Mouse (Mus musculus) small intestine, adult 2 months (tissue): ENCODE measurements around the gene Gabrr1.

Experiments
- CTCF ChIP-seq: fragments of 200-500 bp; IDR thresholded peaks from 2 replicates; pipeline ENCODE4 v1.5.1; 2012; ENCODE audit warnings: low read depth, mild to moderate bottlenecking, control low read depth, inconsistent platforms, low read length, moderate library complexity, mixed read lengths; ENCODE audit not compliant: insufficient replicate concordance, insufficient read length; ENCODE audit errors: extremely low read depth
- POLR2A ChIP-seq: fragments of 200-500 bp; IDR thresholded peaks from 2 replicates; pipeline ENCODE4 v1.6.1; 2012; ENCODE audit warnings: low read depth, mild to moderate bottlenecking, control low read depth, inconsistent platforms, low read length, moderate library complexity

DNA sequence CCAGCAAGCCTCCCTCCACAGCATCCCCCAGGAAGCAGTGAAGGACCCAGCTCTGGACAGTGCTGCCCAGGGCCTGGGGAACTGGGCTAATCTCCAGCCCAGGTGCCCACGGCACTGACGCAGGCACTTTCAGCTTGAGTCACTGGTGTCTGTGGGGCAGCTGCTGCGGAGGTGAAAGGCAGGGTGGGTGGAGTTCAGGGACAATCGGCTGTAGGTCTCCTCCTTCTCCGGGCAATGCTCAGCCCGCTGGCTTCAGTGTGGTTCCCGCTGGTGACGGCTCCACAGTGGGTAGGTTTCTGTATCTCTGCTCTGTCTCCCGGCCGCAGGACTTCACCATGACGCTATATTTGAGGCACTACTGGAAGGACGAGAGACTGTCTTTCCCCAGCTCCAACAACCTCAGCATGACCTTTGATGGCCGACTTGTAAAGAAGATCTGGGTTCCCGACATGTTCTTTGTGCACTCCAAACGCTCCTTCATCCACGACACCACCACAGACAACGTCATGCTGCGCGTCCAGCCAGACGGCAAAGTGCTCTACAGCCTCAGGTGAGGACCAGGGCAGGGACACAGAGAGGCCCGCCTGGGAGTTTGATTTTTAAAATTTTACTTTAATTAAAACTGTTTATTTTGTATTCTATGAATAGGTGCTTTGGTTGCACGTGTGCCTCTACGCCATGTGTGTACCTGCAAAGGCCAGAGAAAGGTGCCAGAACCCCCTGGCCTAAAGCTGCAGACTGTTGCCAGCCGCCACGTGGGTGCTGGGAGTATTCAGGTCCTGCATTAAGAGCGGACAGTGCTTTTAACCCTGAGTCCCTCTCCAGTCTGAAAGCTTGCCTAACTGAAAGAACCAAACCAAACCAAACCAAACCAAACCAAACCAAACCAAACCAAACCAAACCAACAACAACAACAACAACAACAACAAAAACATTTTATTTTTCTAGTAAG lies 20.0 kb downstream of the Gabrr1 start:
- no peak for TF ChIP-seq CTCF
- TF ChIP-seq POLR2A: no peak
